In genomic region chr6:134753412-134753811, GRCm38 (mm10) we compare ENCODE assay signal across 13 mouse cellular contexts. TPM values are rescaled to one million over a fixed set of nuclear protein-coding genes. Genes with fewer than 3 reads are reported as not detected.
A peak's percentile ranks its signal among the peaks of the same experiment; 100 is the strongest.
DNase-seq lines count a peak whose midpoint lies in the region; ATAC-seq and TF ChIP-seq lines count a peak whose summit lies in the region.
"Had no signal": no experiment of that assay in that cellular context is flagged by ENCODE, and none has a peak within 500 bp of the region (broad histone marks: within the 10 kb centered on the region; RNA-seq: fewer than 3 reads in every experiment).

No protein-coding gene starts in this region.

- H3K27me3 ChIP-seq in heart, embryonic 15.5 days, result no peaks in the 10 kb centered on the region
- H3K27me3 ChIP-seq in liver, embryonic 11.5 days (replicated peaks; ENCODE audit: control insufficient read depth, insufficient read depth, low read length), result no peaks in the 10 kb centered on the region
- H3K27me3 ChIP-seq: hindbrain, embryonic 15.5 days; midbrain, embryonic 12.5 days had no signal

- no peaks in the 10 kb centered on the region for H3K9me3 ChIP-seq in heart, embryonic 15.5 days (replicated peaks)
- H3K9me3 ChIP-seq in liver, embryonic 11.5 days (ENCODE audit: control insufficient read depth, low read length), result no peaks in the 10 kb centered on the region
- H3K9me3 ChIP-seq: hindbrain, embryonic 15.5 days; midbrain, embryonic 12.5 days had no signal

- TF ChIP-seq POLR2A in bone marrow macrophage, adult 2 months (IDR thresholded peaks at IDR 0.05; ENCODE audit: borderline replicate concordance, low read depth, low read length), result no peak

- H3K36me3 ChIP-seq in heart, embryonic 15.5 days, result peaks cover 17% of the 10 kb centered on the region
- 0 out of 2 replicates have a peak, but pooled peaks cover 2% of the 10 kb centered on the region for H3K36me3 ChIP-seq in liver, embryonic 11.5 days (ENCODE audit: control insufficient read depth, insufficient read depth, low read length)
- H3K36me3 ChIP-seq: hindbrain, embryonic 15.5 days had no signal

- 0 out of 2 replicates have a peak, but pooled peaks cover 7% of the 10 kb centered on the region for H3K4me1 ChIP-seq in heart, embryonic 15.5 days (replicated peaks)
- peaks cover 36% of the 10 kb centered on the region for H3K4me1 ChIP-seq in bone marrow macrophage, adult 2 months (ENCODE audit: control insufficient read depth, insufficient read depth, low read length)
- H3K4me1 ChIP-seq in liver, embryonic 11.5 days (replicated peaks; ENCODE audit: control insufficient read depth, insufficient read depth, low read length), result peaks cover 7% of the 10 kb centered on the region; the same call in 1 of the 2 replicates
- H3K4me1 ChIP-seq: hindbrain, embryonic 15.5 days; midbrain, embryonic 12.5 days had no signal

- peak overlapping the region; percentile 20; the same call in 1 of the 2 replicates for H3K27ac ChIP-seq in heart, embryonic 15.5 days
- H3K27ac ChIP-seq in bone marrow macrophage, adult 2 months (ENCODE audit: insufficient read depth, low read depth, low read length), result 0 out of 2 replicates have a peak overlapping the region, but pooled peaks have one; percentile 29
- no peak overlapping the region for H3K27ac ChIP-seq in liver, embryonic 11.5 days (ENCODE audit: low read depth, low read length)
- H3K27ac ChIP-seq: hindbrain, embryonic 15.5 days; midbrain, embryonic 12.5 days had no signal

- no peak for DNase-seq in heart, adult 18-20 months
- DNase-seq in liver, embryonic 11.5 days (ENCODE audit: low spot score), result no peak
- peak; percentile 17 for DNase-seq in naive thymus-derived CD4-positive, alpha-beta T cell, adult 2 months (ENCODE audit: low read depth)
- DNase-seq in thymus, postnatal 0 days (ENCODE audit: low spot score), result no peak
- DNase-seq in neural tube, embryonic 10.5 days (ENCODE audit: extremely low spot score, low spot score), result no peak
- DNase-seq in spleen, postnatal 10 days (ENCODE audit: low spot score in 2 of 2), result no peak
- DNase-seq: kidney, postnatal 14 days; right cerebral cortex, postnatal 14 days had no signal

- no peak overlapping the region for H3K9ac ChIP-seq in heart, embryonic 15.5 days
- no peak overlapping the region for H3K9ac ChIP-seq in liver, embryonic 11.5 days (ENCODE audit: low read depth, low read length)
- H3K9ac ChIP-seq: hindbrain, embryonic 15.5 days; midbrain, embryonic 12.5 days had no signal

- 0 out of 2 replicates have a peak, but pooled peaks have one; percentile 18 for ATAC-seq in heart, embryonic 15.5 days (replicated peaks; ENCODE audit: insufficient number of reproducible peaks, insufficient read depth, low FRiP score, low read depth)
- peak; percentile 78 for ATAC-seq in liver, embryonic 11.5 days (replicated peaks; ENCODE audit: low FRiP score)

- WGBS in heart, embryonic 15.5 days, result 86% methylated on average over 4 of the region's 4 CpGs
- 75% methylated on average over 4 of the region's 4 CpGs for WGBS in liver, embryonic 11.5 days

- H3K4me2 ChIP-seq in heart, embryonic 15.5 days, result no peak overlapping the region
- H3K4me2 ChIP-seq in liver, embryonic 11.5 days, result no peak overlapping the region
- H3K4me2 ChIP-seq: hindbrain, embryonic 15.5 days; midbrain, embryonic 12.5 days had no signal

- H3K4me3 ChIP-seq in heart, embryonic 15.5 days, result no peak overlapping the region
- H3K4me3 ChIP-seq in bone marrow macrophage, adult 2 months (ENCODE audit: insufficient read depth, low read length), result no peak overlapping the region
- H3K4me3 ChIP-seq in liver, embryonic 11.5 days (ENCODE audit: low read depth, low read length), result no peak overlapping the region
- H3K4me3 ChIP-seq: erythroblast, embryonic 14.5 days; hindbrain, embryonic 15.5 days; midbrain, embryonic 12.5 days had no signal

- TF ChIP-seq CTCF in bone marrow macrophage, adult 2 months (IDR thresholded peaks at IDR 0.05; ENCODE audit: low read depth, low read length), result no peak

RNA-seq across cellular contexts. Expression of gene Dusp16, which starts 39.0 kb away (rescaled TPM):
- 15.8 and 15.9 TPM in 2 replicates for polyA plus RNA-seq in heart, embryonic 15.5 days (2015; fragmentation: Nextera tagmentation; extraction: Ambion mirVana)
- 10 to 100 TPM; 20.7 to 23.8 TPM for total RNA-seq in heart, adult 18-20 months (2021)
- 4.3 and 6.9 TPM in 2 replicates for polyA plus RNA-seq in bone marrow macrophage, adult 2 months (2012; ENCODE audit: insufficient read depth, insufficient read length, missing spikeins)
- polyA plus RNA-seq in liver, embryonic 11.5 days (2014; fragmentation: Nextera tagmentation; extraction: Ambion mirVana), result 7.9 and 10.1 TPM in 2 replicates
- polyA plus RNA-seq in thymus, postnatal 0 days (2015; fragmentation: Nextera tagmentation; extraction: Ambion mirVana), result 6.6 and 7.5 TPM in 2 replicates
